Mouse (Mus musculus) midbrain, postnatal 0 days (tissue): ENCODE data around the gene Ncoa7. TPM values are rescaled to one million over a fixed set of nuclear protein-coding genes. Genes with fewer than 3 reads are reported as not detected.
"Not testable (repeated sequence)": the region's sequence is repeated elsewhere in the genome, so short reads cannot be mapped to it uniquely, and the experiment has no call there.

ENCODE experiments used
- ATAC-seq: fragments of 200-750 bp; cut with Nextera tagmentation; 2 replicates; pipeline ENCODE4 v1.8.0; 2017; ENCODE audit warnings: moderate number of reproducible peaks, mild to moderate bottlenecking, moderate TSS enrichment, moderate library complexity; ENCODE audit not compliant: low FRiP score
- DNase-seq: peaks from one replicate; pipeline ENCODE4 v3.0.0-alpha.2; 2015; ENCODE audit warnings: low spot score
- H3K27ac ChIP-seq: fragments of 300-500 bp; sonication (generic); 2 replicates; pipeline ENCODE4 v1.5.1; 2014; ENCODE audit warnings: low read depth, mild to moderate bottlenecking, low read length, mixed read lengths
- H3K27me3 ChIP-seq: fragments of 300-500 bp; sonication (generic); 2 replicates; pipeline ENCODE4 v1.6.1; 2014; ENCODE audit warnings: low read length, control low read depth, mixed read lengths; ENCODE audit not compliant: insufficient read depth
- H3K36me3 ChIP-seq: fragments of 300-500 bp; sonication (generic); 2 replicates; pipeline ENCODE4 v1.6.1; 2014; ENCODE audit warnings: low read length, control low read depth, mixed read lengths; ENCODE audit not compliant: insufficient read depth
- H3K4me1 ChIP-seq: fragments of 300-500 bp; sonication (generic); 2 replicates; pipeline ENCODE4 v1.6.1; 2014; ENCODE audit warnings: mild to moderate bottlenecking, control low read depth, antibody characterized with exemption, low read length, mixed read lengths; ENCODE audit not compliant: insufficient read depth
- H3K4me2 ChIP-seq: fragments of 300-500 bp; sonication (generic); 2 replicates; pipeline ENCODE4 v1.6.1; 2014; ENCODE audit warnings: low read depth, mild to moderate bottlenecking, low read length, mixed read lengths; ENCODE audit not compliant: poor library complexity, severe bottlenecking
- H3K4me3 ChIP-seq: fragments of 300-500 bp; sonication (generic); 2 replicates; pipeline ENCODE4 v1.5.1; 2014; ENCODE audit warnings: low read depth, mild to moderate bottlenecking, low read length, moderate library complexity
- H3K9ac ChIP-seq: fragments of 300-500 bp; sonication (generic); replicated peaks from 2 replicates; pipeline ENCODE4 v1.6.1; 2014; ENCODE audit warnings: mild to moderate bottlenecking, low read length, moderate library complexity, mixed read lengths; ENCODE audit not compliant: poor library complexity, severe bottlenecking
- H3K9me3 ChIP-seq: fragments of 300-500 bp; sonication (generic); 2 replicates; pipeline ENCODE4 v1.6.1; 2016; ENCODE audit warnings: low read length, control low read depth
- CTCF ChIP-seq: IDR thresholded peaks from 2 replicates; pipeline ENCODE4 v1.5.1; 2016; ENCODE audit warnings: antibody characterized with exemption, mild to moderate bottlenecking
- WGBS: fragments of 180-500 bp; shearing (Covaris S2); extraction: QIAGEN DNeasy Blood & Tissue Kit; methylation state at CpG from one replicate; pipeline ENCODE4 v1.1.7; 2014; 5-methylcytosine and 5-hydroxymethylcytosine counted together
- polyA plus RNA-seq: library from polyadenylated mRNA; unstranded; fragments of >200 nt; fragmentation: Nextera tagmentation; extraction: Ambion mirVana; gene quantifications from 2 replicates; pipeline ENCODE4 v1.2.1, GENCODE M21; 2015
- total RNA-seq: library from RNA; depleted of rRNA; stranded (reverse); fragments of >200 nt; gene quantifications from 2 replicates; pipeline ENCODE4 v1.2.3, GENCODE M21; 2014

The Ncoa7 gene
- total and polyA plus RNA-seq, 2 experiments from 2014 or later: 22.9 to 25.8 TPM

DNA sequence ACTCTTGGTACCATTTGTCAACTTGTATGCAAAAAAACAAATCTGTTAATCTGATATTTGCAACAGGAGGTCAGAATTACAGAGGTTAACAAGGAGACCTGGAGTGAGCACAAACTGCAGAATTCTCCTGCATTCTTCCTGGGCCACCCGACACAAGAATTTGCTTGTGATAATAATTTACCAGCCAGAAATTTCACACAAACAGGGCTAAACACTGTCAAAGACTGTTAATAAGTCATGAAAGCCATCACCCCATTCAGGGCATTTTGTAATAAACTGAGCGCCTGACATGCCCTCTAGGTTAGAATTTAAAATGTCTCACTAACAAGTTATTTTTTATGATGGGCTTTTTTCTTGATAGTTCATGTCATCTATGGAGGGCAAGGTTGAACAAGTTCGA, 12.1 kb downstream of the Ncoa7 start:
- Histone ChIP-seq H3K4me1 (no peaks in the 10 kb centered on the region), H3K27me3 (no peaks in the 10 kb centered on the region), H3K9me3 (peaks cover 7% of the 10 kb centered on the region; the same call in 1 of the 2 replicates), H3K9ac (no peak overlapping the region), H3K4me3 (no peak overlapping the region), H3K27ac (no peak overlapping the region), H3K4me2 (no peak overlapping the region), H3K36me3 (no peaks in the 10 kb centered on the region; the same call in 1 of the 2 replicates)
- DNase-seq (no peak), ATAC-seq (no peak)
- no peak for TF ChIP-seq CTCF
- 97% methylated on average over 3 of the region's 3 CpGs for WGBS

DNA sequence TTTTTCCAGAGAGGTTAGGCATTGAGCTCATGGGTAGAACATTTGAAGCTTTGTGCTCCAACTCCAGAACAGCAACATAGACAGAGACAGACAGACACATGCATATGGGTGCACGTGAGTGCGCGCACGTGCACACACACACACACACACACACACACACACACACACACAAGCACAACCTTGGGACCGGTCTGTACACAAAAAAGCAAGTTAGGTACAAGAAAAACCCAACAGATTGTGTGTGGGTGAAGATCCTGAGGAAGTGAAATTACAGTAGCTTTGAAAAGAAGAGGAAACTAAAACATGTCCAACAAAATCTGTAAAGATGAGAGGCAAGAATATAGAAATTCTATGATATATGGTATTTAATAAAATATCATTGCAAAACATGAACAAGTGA, 13.6 kb downstream of the Ncoa7 start:
- peaks cover 5% of the 10 kb centered on the region; the same call in 1 of the 2 replicates for H3K9me3 ChIP-seq
- H3K9ac ChIP-seq: no peak overlapping the region
- H3K4me1 ChIP-seq: no peaks in the 10 kb centered on the region
- H3K36me3 ChIP-seq: no peaks in the 10 kb centered on the region; the same call in none of the 2 replicates
- WGBS: 97% methylated on average over 5 of the region's 5 CpGs
- ATAC-seq: no peak
- no peak for DNase-seq
- TF ChIP-seq CTCF: no peak
- no peak overlapping the region for H3K27ac ChIP-seq
- H3K4me3 ChIP-seq: no peak overlapping the region
- H3K4me2 ChIP-seq: no peak overlapping the region
- H3K27me3 ChIP-seq: no peaks in the 10 kb centered on the region

DNA sequence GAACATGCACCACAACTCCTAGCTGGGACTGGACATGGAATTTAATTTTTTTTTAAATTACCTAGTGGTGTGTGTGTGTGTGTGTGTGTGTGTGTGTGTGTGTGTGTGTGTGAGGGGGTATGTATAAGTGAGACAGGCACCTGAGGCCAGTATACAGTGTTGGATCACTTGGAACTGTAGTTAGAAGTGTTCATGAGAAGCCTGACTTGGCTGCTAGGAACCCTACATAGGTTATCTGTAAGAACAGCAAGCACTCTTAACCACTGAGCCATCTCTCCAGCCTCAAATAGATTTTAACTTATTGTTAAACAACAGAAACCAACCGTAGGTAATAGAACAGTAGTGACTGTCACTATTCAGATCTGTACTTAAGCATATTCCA, 14.8 kb downstream of the Ncoa7 start:
- Histone ChIP-seq H3K27ac (no peak overlapping the region), H3K9me3 (no peaks in the 10 kb centered on the region), H3K4me2 (no peak overlapping the region), H3K9ac (no peak overlapping the region), H3K4me3 (no peak overlapping the region), H3K4me1 (no peaks in the 10 kb centered on the region), H3K27me3 (no peaks in the 10 kb centered on the region), H3K36me3 (no peaks in the 10 kb centered on the region; the same call in 1 of the 2 replicates)
- 95% methylated on average over 1 of the region's 1 CpGs for WGBS
- TF ChIP-seq CTCF: no peak
- DNase-seq (no peak), ATAC-seq (no peak)

DNA sequence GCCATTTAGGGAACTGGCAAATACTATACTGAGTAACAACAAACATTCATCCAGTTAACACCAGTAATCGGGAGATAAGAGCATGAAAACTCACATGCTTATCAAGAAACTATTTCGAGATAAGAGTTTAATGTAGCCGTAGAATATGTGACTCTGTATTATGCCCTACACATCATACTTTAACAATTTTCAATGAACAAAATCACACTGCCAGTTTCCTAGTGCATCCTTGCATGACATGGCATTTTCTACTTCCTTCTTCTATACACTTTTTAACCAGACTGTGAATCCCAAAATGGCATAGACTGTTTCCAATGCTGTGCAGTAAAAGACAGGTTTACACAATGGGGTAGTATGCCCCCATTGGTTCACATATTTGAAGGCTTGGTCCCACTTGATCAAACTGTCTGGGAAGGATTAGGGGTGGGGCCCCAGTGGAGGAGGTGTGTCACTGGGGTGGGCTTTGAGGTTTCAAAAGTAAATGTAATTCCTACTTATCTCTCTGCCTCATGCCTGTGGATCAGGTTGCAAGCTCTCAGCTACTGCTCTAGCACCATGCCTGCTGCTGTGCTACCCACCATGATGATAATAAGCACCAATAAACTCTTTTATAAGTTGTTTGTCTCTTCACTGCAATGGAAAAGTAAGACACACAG, 15.3 kb downstream of the Ncoa7 start:
- H3K27me3 ChIP-seq: no peaks in the 10 kb centered on the region

DNA sequence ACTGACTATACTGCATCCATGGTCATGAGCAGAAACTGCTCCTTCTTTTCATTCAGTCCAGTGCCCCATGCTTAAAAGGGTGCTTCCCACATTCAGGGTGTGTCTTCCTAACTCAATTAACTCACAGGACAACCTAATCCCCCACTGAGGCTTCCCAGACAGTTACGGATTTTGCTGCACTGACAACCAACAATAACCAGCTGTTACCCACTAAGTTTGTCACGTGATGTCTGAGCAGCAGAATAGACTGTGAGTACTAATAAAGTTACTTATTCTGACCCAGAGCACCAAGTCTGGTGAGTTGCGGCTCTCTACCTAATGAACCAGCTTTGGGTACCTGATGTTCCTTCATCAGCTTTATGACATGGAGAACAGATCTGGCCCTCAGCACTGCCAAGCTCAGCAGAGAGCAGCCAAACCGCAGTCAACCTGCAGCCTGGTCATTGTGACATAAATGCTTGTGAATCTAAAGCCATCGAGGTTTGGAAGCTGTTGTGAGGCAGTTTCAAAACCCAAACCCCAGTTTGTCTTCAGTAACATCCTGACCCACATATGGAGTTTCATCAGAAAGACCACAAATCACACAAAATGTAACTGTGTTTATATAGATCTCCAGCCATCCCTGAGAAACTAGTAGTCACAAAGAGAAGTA, 16.9 kb downstream of the Ncoa7 start:
- Histone ChIP-seq H3K36me3 (no peaks in the 10 kb centered on the region; the same call in 1 of the 2 replicates), H3K27me3 (no peaks in the 10 kb centered on the region), H3K9me3 (no peaks in the 10 kb centered on the region), H3K27ac (no peak overlapping the region), H3K4me2 (no peak overlapping the region), H3K4me3 (no peak overlapping the region), H3K9ac (no peak overlapping the region), H3K4me1 (no peaks in the 10 kb centered on the region)
- WGBS: 82% methylated on average over 5 of the region's 5 CpGs
- no peak for ATAC-seq
- no peak for TF ChIP-seq CTCF
- no peak for DNase-seq

More for the DNA sequence above, 15.3 kb downstream of the Ncoa7 start:
- no peak overlapping the region for H3K4me3 ChIP-seq
- no peaks in the 10 kb centered on the region for H3K9me3 ChIP-seq
- H3K4me2 ChIP-seq: no peak overlapping the region
- H3K9ac ChIP-seq: no peak overlapping the region
- DNase-seq: no peak
- H3K36me3 ChIP-seq: no peaks in the 10 kb centered on the region; the same call in 1 of the 2 replicates
- ATAC-seq: no peak
- H3K27ac ChIP-seq: no peak overlapping the region
- 90% methylated on average over 3 of the region's 3 CpGs for WGBS
- TF ChIP-seq CTCF: no peak
- no peaks in the 10 kb centered on the region for H3K4me1 ChIP-seq

DNA sequence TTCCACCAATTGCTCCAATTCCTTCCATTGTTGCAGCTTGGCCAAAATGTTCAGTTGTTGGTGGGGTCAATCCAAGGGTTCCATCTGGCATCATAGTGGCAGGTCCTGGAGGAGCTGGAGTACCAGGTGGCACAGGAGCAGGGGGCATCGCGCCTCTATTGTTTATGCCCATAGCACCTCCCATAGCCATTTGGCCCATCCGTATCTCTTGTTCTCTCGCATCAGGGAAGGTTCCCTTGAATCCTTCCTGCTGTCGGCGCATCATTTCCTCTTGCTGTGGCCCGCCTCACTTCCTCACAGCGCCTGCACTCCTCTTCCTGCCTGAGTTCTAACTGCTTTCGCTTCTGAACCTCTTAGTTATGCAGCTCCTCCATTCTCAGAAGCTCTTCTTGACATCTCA, 22.2 kb downstream of the Ncoa7 start:
- H3K4me2 ChIP-seq, H3K27me3 ChIP-seq, H3K4me3 ChIP-seq, H3K9ac ChIP-seq, H3K4me1 ChIP-seq, H3K27ac ChIP-seq, H3K36me3 ChIP-seq, DNase-seq, ATAC-seq, H3K9me3 ChIP-seq: not testable (repeated sequence)
- 95% methylated on average over 9 of the region's 9 CpGs for WGBS
